13 mouse cellular contexts compared by ENCODE assay signal in the genomic region with DNA sequence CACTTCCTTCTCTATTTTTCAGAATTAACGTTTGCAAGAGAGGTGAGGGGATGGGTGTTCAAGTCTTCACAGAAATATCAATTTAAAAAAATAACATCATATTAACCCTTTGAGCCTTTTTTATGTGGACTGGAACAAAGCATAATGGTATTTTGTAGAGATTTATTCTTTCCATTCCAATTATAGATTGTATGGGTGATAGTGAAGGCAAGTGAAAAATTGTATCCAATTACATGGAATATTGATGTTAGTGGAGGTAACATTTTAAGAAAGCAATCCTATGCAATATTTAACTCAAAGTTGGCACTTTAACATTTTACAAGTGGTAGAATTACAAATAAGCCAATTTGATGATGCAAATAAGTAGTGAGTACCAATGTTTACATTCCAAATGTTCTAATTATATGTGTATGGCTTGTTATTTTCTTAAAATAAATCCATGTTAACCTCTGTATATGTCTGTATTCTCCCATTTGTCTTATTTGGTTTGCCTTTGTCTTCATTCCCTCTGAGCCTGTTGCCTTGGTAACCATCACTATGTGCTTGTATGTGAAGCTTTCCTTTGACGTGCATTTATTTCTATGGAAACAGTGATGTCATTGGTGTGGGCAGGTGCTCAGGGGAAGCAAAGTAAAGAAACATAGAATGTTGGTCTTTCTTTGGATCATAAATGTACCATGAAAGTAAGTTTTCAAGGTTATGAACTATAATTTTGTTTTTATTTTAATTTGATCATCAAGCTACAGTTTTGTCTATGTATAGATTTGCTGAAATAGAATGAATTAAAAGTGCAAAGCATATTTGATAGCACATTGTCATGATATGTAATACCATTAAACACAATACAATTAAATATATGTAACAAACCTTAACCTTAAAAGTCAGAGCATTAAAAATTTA.
A peak's percentile ranks its signal among the peaks of the same experiment; 100 is the strongest.
DNase-seq lines count a peak whose midpoint lies in the region; ATAC-seq and TF ChIP-seq lines count a peak whose summit lies in the region.
"Had no signal": no experiment of that assay in that cellular context is flagged by ENCODE, and none has a peak within 500 bp of the region (broad histone marks: within the 10 kb centered on the region; RNA-seq: fewer than 3 reads in every experiment).

No protein-coding gene starts in this region.

- no peaks in the 10 kb centered on the region for H3K36me3 ChIP-seq in hindbrain, postnatal 0 days (ENCODE audit: insufficient read depth, low read length)
- H3K36me3 ChIP-seq in neural tube, embryonic 13.5 days = no peaks in the 10 kb centered on the region
- H3K36me3 ChIP-seq: heart, embryonic 15.5 days; limb, embryonic 13.5 days had no signal

- no peak overlapping the region for H3K9ac ChIP-seq in hindbrain, postnatal 0 days (replicated peaks; ENCODE audit: low read length)
- H3K9ac ChIP-seq in neural tube, embryonic 13.5 days = no peak overlapping the region
- H3K9ac ChIP-seq: heart, embryonic 15.5 days; limb, embryonic 13.5 days had no signal

- TF ChIP-seq CTCF in hindbrain, postnatal 0 days (IDR thresholded peaks at IDR 0.05; ENCODE audit: low read depth) = no peak

- H3K27ac ChIP-seq in hindbrain, postnatal 0 days = no peak overlapping the region
- H3K27ac ChIP-seq in neural tube, embryonic 13.5 days (replicated peaks) = no peak overlapping the region
- H3K27ac ChIP-seq: heart, embryonic 15.5 days; limb, embryonic 13.5 days had no signal

- DNase-seq in frontal cortex, postnatal 14 days (ENCODE audit: low spot score in 2 of 2) = no peak
- peak; percentile 55 for DNase-seq in embryo, embryonic 11 days
- DNase-seq in hindbrain, postnatal 0 days (ENCODE audit: low spot score) = peak; percentile 79
- DNase-seq in gastrocnemius, adult 18-20 months (ENCODE audit: low spot score) = no peak
- no peak for DNase-seq in thymus, postnatal 0 days (ENCODE audit: low spot score)
- no peak for DNase-seq in spleen, adult 18-20 months
- DNase-seq: kidney, adult 2 months; lung, postnatal 36 days had no signal

- no peaks in the 10 kb centered on the region for H3K4me1 ChIP-seq in hindbrain, postnatal 0 days (ENCODE audit: insufficient read depth, low read length)
- no peaks in the 10 kb centered on the region for H3K4me1 ChIP-seq in neural tube, embryonic 13.5 days (replicated peaks)
- H3K4me1 ChIP-seq: heart, embryonic 15.5 days; limb, embryonic 13.5 days had no signal

- no peak overlapping the region for H3K4me3 ChIP-seq in hindbrain, postnatal 0 days (ENCODE audit: low read length)
- no peak overlapping the region for H3K4me3 ChIP-seq in neural tube, embryonic 13.5 days
- H3K4me3 ChIP-seq: erythroblast, embryonic 14.5 days; heart, embryonic 15.5 days; limb, embryonic 13.5 days had no signal

- H3K27me3 ChIP-seq in hindbrain, postnatal 0 days (ENCODE audit: insufficient read depth, low read length) = no peaks in the 10 kb centered on the region
- no peaks in the 10 kb centered on the region for H3K27me3 ChIP-seq in neural tube, embryonic 13.5 days
- H3K27me3 ChIP-seq: heart, embryonic 15.5 days; limb, embryonic 13.5 days had no signal

- 36% methylated on average over 2 of the region's 2 CpGs for WGBS in hindbrain, postnatal 0 days
- 47% methylated on average over 2 of the region's 2 CpGs for WGBS in neural tube, embryonic 13.5 days

- H3K9me3 ChIP-seq in hindbrain, postnatal 0 days (ENCODE audit: low read length) = no peaks in the 10 kb centered on the region
- no peaks in the 10 kb centered on the region for H3K9me3 ChIP-seq in neural tube, embryonic 13.5 days
- H3K9me3 ChIP-seq: heart, embryonic 15.5 days; limb, embryonic 13.5 days had no signal

- no peak overlapping the region for H3K4me2 ChIP-seq in hindbrain, postnatal 0 days (ENCODE audit: low read depth, low read length)
- no peak overlapping the region for H3K4me2 ChIP-seq in neural tube, embryonic 13.5 days
- H3K4me2 ChIP-seq: heart, embryonic 15.5 days; limb, embryonic 13.5 days had no signal

- ATAC-seq in frontal cortex, adult (ENCODE audit: low TSS enrichment) = peak; percentile 98
- peak; percentile 88 for ATAC-seq in hindbrain, postnatal 0 days
- peak; percentile 92 for ATAC-seq in neural tube, embryonic 13.5 days (ENCODE audit: low read depth)

Comparison
In these comparisons a context has a peak if more than half of its experiments do, and no peak if none do; other contexts are left out.
1. DNase-seq: peak in embryo, embryonic 11 days (single experiment) and hindbrain, postnatal 0 days (single experiment); none in frontal cortex, postnatal 14 days (0 of 2), gastrocnemius, adult 18-20 months (single experiment), thymus, postnatal 0 days (single experiment) and spleen, adult 18-20 months (0 of 2).
2. Peak in every context shown above with its lines, with median percentiles within 50 percentile points of each other: ATAC-seq.